Mouse (Mus musculus): ENCODE results near the gene Thy1. TPM values are rescaled to one million over a fixed set of nuclear protein-coding genes. Genes with fewer than 3 reads are reported as not detected.

Thy1 gene
- polyA plus RNA-seq, 1 experiment from 2014 or later = 1.5 TPM

Other genes with a start within 250 kb of the Thy1 start
- 51.7 and 62.5 TPM in 2 replicates for gene Usp2, start 23.6 kb downstream of the Thy1 start, polyA plus RNA-seq (2016; fragmentation: Nextera tagmentation; extraction: Ambion mirVana)
- not detected in 2 replicates for gene Mfrp, start 58.3 kb downstream of the Thy1 start, polyA plus RNA-seq (2016; fragmentation: Nextera tagmentation; extraction: Ambion mirVana)
- gene C1qtnf5, start 63.9 kb downstream of the Thy1 start, polyA plus RNA-seq (2016; fragmentation: Nextera tagmentation; extraction: Ambion mirVana) = 0.67 and 1.1 TPM in 2 replicates
- gene Gm49380, start 70.1 kb downstream of the Thy1 start, polyA plus RNA-seq (2016; fragmentation: Nextera tagmentation; extraction: Ambion mirVana) = 0.20 TPM in 1 of 2 replicates, not detected in the other
- gene Rnf26, start 70.1 kb downstream of the Thy1 start, polyA plus RNA-seq (2016; fragmentation: Nextera tagmentation; extraction: Ambion mirVana) = 48.4 and 51.3 TPM in 2 replicates
- 129 and 130 TPM in 2 replicates for gene Mcam, start 91.1 kb downstream of the Thy1 start, polyA plus RNA-seq (2016; fragmentation: Nextera tagmentation; extraction: Ambion mirVana)
- 18.3 and 20.0 TPM in 2 replicates for gene Cbl, start 190.7 kb downstream of the Thy1 start, polyA plus RNA-seq (2016; fragmentation: Nextera tagmentation; extraction: Ambion mirVana)
- gene Ccdc153, start 197.3 kb downstream of the Thy1 start, polyA plus RNA-seq (2016; fragmentation: Nextera tagmentation; extraction: Ambion mirVana) = not detected in 2 replicates
- gene Pdzd3, start 208.1 kb downstream of the Thy1 start, polyA plus RNA-seq (2016; fragmentation: Nextera tagmentation; extraction: Ambion mirVana) = not detected in 2 replicates
- gene Nlrx1, start 225.2 kb downstream of the Thy1 start, polyA plus RNA-seq (2016; fragmentation: Nextera tagmentation; extraction: Ambion mirVana) = 6.9 and 7.7 TPM in 2 replicates
- 4.3 and 4.6 TPM in 2 replicates for gene Abcg4, start 245.2 kb downstream of the Thy1 start, polyA plus RNA-seq (2016; fragmentation: Nextera tagmentation; extraction: Ambion mirVana)

Data from heart, embryonic 12.5 days (tissue).